Mouse (Mus musculus) erythroblast, embryonic 14.5 days (primary cell): ENCODE data around the gene Nelfe. TPM values are rescaled to one million over a fixed set of nuclear protein-coding genes. Genes with fewer than 3 reads are reported as not detected.

ENCODE experiments used
- H3K27me3 ChIP-seq: 2 replicates; pipeline ENCODE4 v1.6.1; 2012; ENCODE audit warnings: inconsistent platforms; ENCODE audit not compliant: control insufficient read depth
- H3K36me3 ChIP-seq: 2 replicates; pipeline ENCODE4 v1.6.1; 2012; ENCODE audit warnings: mild to moderate bottlenecking, inconsistent platforms; ENCODE audit not compliant: control insufficient read depth
- H3K4me1 ChIP-seq: 2 replicates; pipeline ENCODE4 v1.6.1; 2012; ENCODE audit warnings: inconsistent platforms; ENCODE audit not compliant: control insufficient read depth
- H3K4me3 ChIP-seq: replicated peaks from 2 replicates; pipeline ENCODE3; 2012; ENCODE audit warnings: moderate library complexity, mild to moderate bottlenecking, inconsistent platforms
- H3K9me3 ChIP-seq: 2 replicates; pipeline ENCODE4 v1.6.1; 2012; ENCODE audit warnings: low read length, inconsistent platforms, mixed read lengths; ENCODE audit not compliant: control insufficient read depth
- GATA1 ChIP-seq: IDR thresholded peaks from 2 replicates; pipeline ENCODE4 v1.6.1; 2012; ENCODE audit warnings: low read length, inconsistent platforms, mixed read lengths
- TAL1 ChIP-seq: IDR thresholded peaks from 3 replicates; pipeline ENCODE4 v1.6.1; 2012; ENCODE audit warnings: low read length, inconsistent platforms, mixed read lengths
- polyA plus RNA-seq: library from polyadenylated mRNA; stranded (reverse); fragments of >175 nt; gene quantifications from 2 replicates; pipeline ENCODE4 v1.2.3, GENCODE M21; 2012

The Nelfe gene
- polyA plus RNA-seq, 1 experiment = 30.9 TPM

DNA sequence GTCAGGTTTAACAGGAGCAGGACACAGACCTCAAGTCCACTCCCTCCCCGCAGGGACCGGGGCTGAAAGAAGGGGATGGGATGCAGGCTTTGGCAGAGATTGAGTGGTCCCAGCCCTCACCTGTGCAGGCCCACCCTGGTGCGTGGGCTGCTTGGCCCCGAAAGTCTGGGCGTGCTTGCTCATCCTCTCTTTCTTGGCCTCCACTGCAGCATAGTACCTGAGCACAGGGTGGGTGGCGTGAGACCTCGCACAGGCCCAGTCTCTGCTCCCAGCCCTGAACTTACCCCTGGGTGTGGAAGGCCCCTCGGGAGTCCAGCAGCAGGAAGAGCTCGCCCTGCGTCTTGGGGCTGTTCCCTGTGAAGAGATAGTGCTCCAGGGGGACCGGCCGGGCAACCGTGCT, 5.3 kb upstream of the Nelfe start:
- TF ChIP-seq TAL1 (no peak), GATA1 (no peak)
- peaks cover 88% of the 10 kb centered on the region for H3K36me3 ChIP-seq
- no peak overlapping the region for H3K4me3 ChIP-seq
- no peaks in the 10 kb centered on the region for H3K27me3 ChIP-seq
- H3K4me1 ChIP-seq = peaks cover 42% of the 10 kb centered on the region
- no peaks in the 10 kb centered on the region for H3K9me3 ChIP-seq

- Histone ChIP-seq H3K4me1 (peaks cover 38% of the 10 kb centered on the region), H3K9me3 (no peaks in the 10 kb centered on the region), H3K27me3 (no peaks in the 10 kb centered on the region), H3K4me3 (no peak overlapping the region), H3K36me3 (peaks cover 69% of the 10 kb centered on the region)
- no peak for TF ChIP-seq GATA1
Observed at GRCm38 (mm10) chr17:34847192-34847591, 3.0 kb upstream of the Nelfe start.

DNA sequence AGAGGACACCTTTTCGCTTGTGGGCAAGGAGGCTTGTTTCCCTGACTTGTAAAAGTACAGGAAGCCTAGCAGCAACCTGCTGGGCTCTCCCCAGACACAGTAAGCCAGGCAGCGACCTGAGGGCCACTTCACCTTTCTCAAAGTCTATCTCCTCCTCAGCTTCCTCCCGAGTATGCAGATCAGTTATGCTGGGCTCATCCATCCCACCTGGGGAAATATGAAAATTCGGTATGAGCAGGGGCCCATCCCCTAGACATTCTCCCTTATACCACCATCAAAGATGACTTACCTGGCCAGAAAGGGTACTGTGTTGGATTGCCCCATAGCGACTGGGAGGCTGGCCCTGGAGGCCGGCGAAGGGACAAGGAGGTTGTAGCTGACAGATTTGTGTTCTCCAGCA, 2.6 kb upstream of the Nelfe start:
- Histone ChIP-seq H3K4me3 (no peak overlapping the region), H3K27me3 (no peaks in the 10 kb centered on the region), H3K4me1 (peaks cover 41% of the 10 kb centered on the region), H3K36me3 (peaks cover 69% of the 10 kb centered on the region), H3K9me3 (no peaks in the 10 kb centered on the region)
- TF ChIP-seq GATA1 = no peak
- no peak for TF ChIP-seq TAL1

DNA sequence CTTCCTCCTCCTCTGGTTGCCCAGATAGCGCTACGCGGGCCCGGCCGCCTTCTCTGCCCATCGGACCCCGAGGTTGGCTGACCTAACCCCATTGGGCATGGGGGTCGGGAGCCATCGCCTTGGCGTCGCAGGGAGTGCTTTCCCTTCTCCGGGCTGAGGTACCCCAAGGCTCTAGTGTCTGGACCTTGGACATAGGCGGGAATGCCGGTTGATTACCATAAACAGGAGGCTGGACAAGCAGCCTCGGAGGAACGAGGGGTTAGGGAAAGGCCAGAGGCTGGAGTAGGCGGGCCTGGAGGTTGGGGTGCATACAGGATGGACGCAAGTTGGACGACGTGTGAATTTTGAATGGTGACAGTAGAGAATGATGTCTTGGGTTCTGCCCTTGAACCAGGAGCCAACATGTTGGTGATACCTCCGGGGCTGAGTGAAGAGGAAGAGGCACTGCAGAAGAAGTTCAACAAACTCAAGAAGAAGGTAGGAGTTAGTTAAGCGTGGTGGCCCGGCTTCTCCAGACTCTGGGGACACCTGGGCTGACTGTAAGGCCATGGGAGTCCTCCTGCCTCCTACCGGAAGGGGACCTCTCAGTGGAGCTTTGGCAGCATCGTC, 430 bp downstream of the Nelfe start:
- Histone ChIP-seq H3K9me3 (no peaks in the 10 kb centered on the region), H3K36me3 (peaks cover 67% of the 10 kb centered on the region), H3K4me3 (peak overlapping the region; percentile 83), H3K27me3 (no peaks in the 10 kb centered on the region), H3K4me1 (peaks cover 41% of the 10 kb centered on the region)
- TF ChIP-seq GATA1 (no peak), TAL1 (no peak)

GRCm38 (mm10) chr17:34853511-34853910, 3.3 kb downstream of the Nelfe start:
- no peak overlapping the region for H3K4me3 ChIP-seq
- no peaks in the 10 kb centered on the region for H3K9me3 ChIP-seq
- no peaks in the 10 kb centered on the region for H3K27me3 ChIP-seq
- TF ChIP-seq TAL1 (no peak), GATA1 (no peak)
- H3K4me1 ChIP-seq = peaks cover 35% of the 10 kb centered on the region
- H3K36me3 ChIP-seq = peaks cover 69% of the 10 kb centered on the region

- peaks cover 27% of the 10 kb centered on the region for H3K4me1 ChIP-seq
- H3K9me3 ChIP-seq = no peaks in the 10 kb centered on the region
- peaks cover 68% of the 10 kb centered on the region for H3K36me3 ChIP-seq
- TF ChIP-seq TAL1 (no peak), GATA1 (no peak)
- no peak overlapping the region for H3K4me3 ChIP-seq
- H3K27me3 ChIP-seq = no peaks in the 10 kb centered on the region
Observed at GRCm38 (mm10) chr17:34854761-34855160, 4.6 kb downstream of the Nelfe start.

- peaks cover 70% of the 10 kb centered on the region for H3K36me3 ChIP-seq
- H3K9me3 ChIP-seq = no peaks in the 10 kb centered on the region
- TF ChIP-seq TAL1 (no peak), GATA1 (no peak; the same call in 1 of the 2 replicates)
- no peaks in the 10 kb centered on the region for H3K27me3 ChIP-seq
- no peak overlapping the region for H3K4me3 ChIP-seq
- peaks cover 20% of the 10 kb centered on the region for H3K4me1 ChIP-seq
Observed at GRCm38 (mm10) chr17:34855825-34856224, 5.6 kb downstream of the Nelfe start.

- TF ChIP-seq TAL1 (no peak), GATA1 (no peak)
- Histone ChIP-seq H3K27me3 (no peaks in the 10 kb centered on the region), H3K9me3 (no peaks in the 10 kb centered on the region), H3K4me3 (no peak overlapping the region), H3K36me3 (peaks cover 53% of the 10 kb centered on the region), H3K4me1 (peaks cover 3% of the 10 kb centered on the region; the same call in 1 of the 2 replicates)
Observed at GRCm38 (mm10) chr17:34858670-34859069, 8.5 kb downstream of the Nelfe start.

GRCm38 (mm10) chr17:34860514-34860913, 10.3 kb downstream of the Nelfe start:
- peaks cover 3% of the 10 kb centered on the region; the same call in 1 of the 2 replicates for H3K4me1 ChIP-seq
- no peaks in the 10 kb centered on the region for H3K9me3 ChIP-seq
- H3K27me3 ChIP-seq = no peaks in the 10 kb centered on the region
- H3K36me3 ChIP-seq = peaks cover 35% of the 10 kb centered on the region
- TF ChIP-seq GATA1 = no peak
- no peak for TF ChIP-seq TAL1
- no peak overlapping the region for H3K4me3 ChIP-seq
